Mouse (Mus musculus): Measurements from ENCODE around the gene Unc93a2. TPM values are rescaled to one million over a fixed set of nuclear protein-coding genes. Genes with fewer than 3 reads are reported as not detected.
"Not testable (repeated sequence)": the region's sequence is repeated elsewhere in the genome, so short reads cannot be mapped to it uniquely, and the experiment has no call there.

The Unc93a2 gene
- 0.10 and 0.15 TPM in 2 replicates for polyA plus RNA-seq (2012; rRNA removed)

DNA sequence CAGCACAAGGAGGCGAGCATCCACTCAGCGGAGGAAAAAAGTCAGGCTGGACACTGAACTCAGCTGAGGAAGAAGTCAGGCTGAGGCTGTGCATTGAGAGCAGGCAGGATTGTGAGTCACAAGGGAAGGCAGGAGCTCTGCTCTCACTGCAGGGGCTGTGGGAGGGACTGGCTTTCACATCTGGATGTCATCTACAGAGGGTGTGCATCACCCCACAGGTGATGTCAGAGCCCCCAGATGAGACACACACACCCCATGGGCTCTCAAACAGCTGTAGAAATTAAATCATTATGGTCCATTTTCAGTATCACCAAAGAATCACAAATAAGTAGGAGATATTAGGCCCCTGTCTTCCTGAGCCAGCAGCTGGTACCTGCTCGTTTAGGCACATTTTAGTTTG, at the start of gene Unc93a2:
TSS of gene Unc93a2 (minus strand) at position 101 of the 400 bp plus-strand sequence.
- not testable (repeated sequence) for DNase-seq (ENCODE audit: low read depth)

DNA sequence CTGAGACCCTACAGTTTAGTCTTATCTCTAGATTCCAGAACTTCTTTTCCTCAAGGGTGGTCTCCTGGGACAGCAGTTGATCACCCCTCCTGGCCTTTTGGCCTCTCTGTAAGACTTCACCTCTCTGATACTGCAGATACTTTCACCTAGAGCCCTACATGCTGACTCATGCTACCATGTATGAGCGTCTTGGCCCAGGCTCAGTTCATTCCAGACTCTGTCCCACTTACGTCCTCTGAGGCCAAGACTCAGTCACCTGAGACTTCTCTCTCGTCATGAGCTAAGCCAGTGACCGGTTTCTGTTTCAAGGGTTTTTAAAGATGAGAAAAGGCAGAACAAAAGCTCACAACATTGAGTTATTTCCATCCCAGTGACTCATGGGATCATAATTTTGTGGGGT, 48.9 kb upstream of the Unc93a2 start:
- not testable (repeated sequence) for DNase-seq (ENCODE audit: low read depth)

- not testable (repeated sequence) for DNase-seq (ENCODE audit: low read depth)
Measured at GRCm38 (mm10) chr17:7430210-7430631, 45.0 kb upstream of the Unc93a2 start.

DNA sequence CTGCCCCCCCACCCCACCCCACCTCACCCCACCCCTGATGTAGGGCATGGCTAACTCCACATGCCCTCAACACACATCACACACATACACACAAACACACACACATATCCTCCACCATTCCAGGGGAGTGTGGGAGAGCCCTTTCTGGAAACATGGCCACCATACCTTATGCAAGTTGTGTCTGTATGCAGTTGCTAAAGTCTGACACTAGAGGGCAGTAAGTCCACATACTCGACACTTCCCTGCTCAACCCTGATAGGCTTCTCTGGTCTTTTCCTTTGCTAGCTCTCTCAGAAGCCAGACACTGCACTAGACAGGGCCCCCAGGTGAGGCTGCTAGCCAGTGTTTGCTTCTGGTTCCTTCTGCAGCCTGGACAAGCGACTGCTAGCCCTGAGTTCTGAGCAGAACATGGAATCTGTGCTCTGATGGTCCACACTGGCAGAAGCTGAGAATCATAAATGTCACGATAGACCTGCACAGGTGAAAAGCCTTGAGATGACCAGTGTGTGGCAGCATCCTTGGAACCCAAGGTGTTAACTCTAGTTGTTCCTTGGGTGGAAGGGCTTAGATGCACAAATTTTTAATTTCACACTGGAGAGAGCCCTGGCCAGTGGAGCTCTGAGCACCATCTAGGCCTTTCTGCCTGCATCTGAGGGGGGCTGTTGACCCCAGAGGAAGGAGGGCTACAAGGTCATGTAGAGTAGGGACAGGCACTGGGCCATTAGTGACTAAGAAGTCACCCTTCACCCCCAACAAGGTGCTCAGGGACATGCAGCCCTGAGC, 35.1 kb upstream of the Unc93a2 start:
- DNase-seq (ENCODE audit: low read depth), result peak; percentile 22
- peak; percentile 45; the same call in 1 of the 2 replicates for TF ChIP-seq CTCF (IDR thresholded peaks at IDR 0.05; ENCODE audit: borderline replicate concordance, extremely low read depth, insufficient read depth, insufficient read length)

- DNase-seq (ENCODE audit: low read depth), result not testable (repeated sequence)
Measured at GRCm38 (mm10) chr17:7414601-7415310, 29.5 kb upstream of the Unc93a2 start.

- not testable (repeated sequence) for DNase-seq (ENCODE audit: low read depth)
Measured at GRCm38 (mm10) chr17:7413336-7413735, 28.1 kb upstream of the Unc93a2 start.

DNA sequence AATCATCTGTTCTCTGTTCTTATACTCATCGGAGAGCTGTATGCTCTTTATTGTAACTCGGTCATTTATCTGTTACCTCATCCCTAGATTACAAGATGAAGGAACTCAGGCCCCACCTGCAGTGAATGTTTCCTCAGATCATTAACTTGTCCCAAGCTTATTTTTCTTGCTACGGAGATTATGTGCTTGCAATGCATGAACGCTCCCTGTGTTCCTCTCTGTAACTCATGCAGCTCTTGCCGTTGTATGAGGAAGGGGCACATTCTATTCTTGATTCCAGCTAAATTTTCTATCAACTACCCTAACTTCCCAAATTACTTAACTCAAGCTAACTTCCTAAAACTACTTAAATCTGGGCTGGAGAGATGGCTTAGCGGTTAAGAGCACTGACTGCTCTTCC, 14.5 kb upstream of the Unc93a2 start:
- not testable (repeated sequence) for DNase-seq (ENCODE audit: low read depth)

GRCm38 (mm10) chr17:7398198-7398847, 13.1 kb upstream of the Unc93a2 start:
- DNase-seq (ENCODE audit: low read depth), result not testable (repeated sequence)

DNA sequence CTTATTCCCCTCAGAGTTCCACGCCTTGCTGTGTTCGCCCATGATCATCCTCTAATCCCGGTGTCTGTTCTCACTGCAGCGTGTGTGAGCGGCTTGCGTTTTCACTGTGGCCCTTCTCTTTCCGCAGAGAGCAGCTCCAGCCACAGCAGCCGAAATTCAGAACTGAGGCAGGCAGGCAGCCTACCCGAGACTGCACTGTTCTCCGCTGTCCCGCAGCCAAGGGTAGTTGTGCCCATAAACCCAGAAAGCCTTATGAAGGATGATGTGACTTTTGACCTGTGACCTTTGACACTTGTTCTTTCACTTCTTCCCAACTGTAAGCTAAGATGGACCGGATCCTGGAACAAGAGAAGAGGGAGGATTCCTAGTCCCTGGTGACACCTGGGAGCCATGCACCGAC, 11.8 kb upstream of the Unc93a2 start:
- not testable (repeated sequence) for DNase-seq (ENCODE audit: low read depth)

GRCm38 (mm10) chr17:7396288-7396687, 11.0 kb upstream of the Unc93a2 start:
- DNase-seq (ENCODE audit: low read depth), result not testable (repeated sequence)

GRCm38 (mm10) chr17:7395671-7396070, 10.4 kb upstream of the Unc93a2 start:
- not testable (repeated sequence) for DNase-seq (ENCODE audit: low read depth)

GRCm38 (mm10) chr17:7395116-7395515, 9.9 kb upstream of the Unc93a2 start:
- not testable (repeated sequence) for DNase-seq (ENCODE audit: low read depth)

DNA sequence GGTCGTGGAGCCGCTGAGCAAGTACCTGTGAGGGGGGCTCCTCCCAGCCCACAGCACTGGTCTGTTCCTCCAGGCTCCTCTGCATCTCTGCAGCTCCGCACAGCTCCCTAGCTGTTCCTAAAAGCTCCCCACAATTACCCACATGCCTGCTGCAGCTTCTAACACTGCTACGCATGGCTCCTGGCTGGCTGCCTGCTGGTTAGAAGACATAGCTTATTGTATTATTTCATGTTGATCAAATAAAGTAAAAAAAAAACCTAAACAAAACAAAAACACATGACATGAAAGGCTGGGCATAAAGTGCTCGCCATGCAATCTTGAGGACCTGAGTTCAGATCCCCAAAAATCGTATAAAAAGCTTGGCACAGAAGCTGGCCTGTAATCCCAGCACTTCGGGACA, 4.6 kb upstream of the Unc93a2 start:
- DNase-seq (ENCODE audit: low read depth), result peak; percentile 49

DNA sequence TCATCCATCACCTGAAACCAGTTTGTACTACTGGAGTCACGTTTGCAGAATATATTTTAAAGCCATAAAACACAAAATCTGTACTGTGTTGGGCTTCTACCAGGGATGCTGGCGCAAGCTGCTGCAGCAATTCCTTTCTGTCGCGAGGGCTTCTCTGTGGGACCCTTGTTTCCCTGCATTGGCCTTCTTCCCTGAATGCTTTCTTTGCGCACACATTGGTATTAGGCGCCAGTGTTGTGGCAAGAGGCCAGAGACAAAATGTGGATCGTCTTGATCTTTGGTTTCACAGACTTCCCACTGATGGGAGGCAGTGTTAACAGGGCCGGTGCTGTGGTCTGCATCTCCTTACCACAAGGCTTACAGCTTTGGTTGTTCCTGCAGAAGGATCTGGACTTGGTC, 3.7 kb upstream of the Unc93a2 start:
- DNase-seq (ENCODE audit: low read depth), result peak; percentile 39

GRCm38 (mm10) chr17:7388341-7388957, 3.2 kb upstream of the Unc93a2 start:
- DNase-seq (ENCODE audit: low read depth), result not testable (repeated sequence)

DNA sequence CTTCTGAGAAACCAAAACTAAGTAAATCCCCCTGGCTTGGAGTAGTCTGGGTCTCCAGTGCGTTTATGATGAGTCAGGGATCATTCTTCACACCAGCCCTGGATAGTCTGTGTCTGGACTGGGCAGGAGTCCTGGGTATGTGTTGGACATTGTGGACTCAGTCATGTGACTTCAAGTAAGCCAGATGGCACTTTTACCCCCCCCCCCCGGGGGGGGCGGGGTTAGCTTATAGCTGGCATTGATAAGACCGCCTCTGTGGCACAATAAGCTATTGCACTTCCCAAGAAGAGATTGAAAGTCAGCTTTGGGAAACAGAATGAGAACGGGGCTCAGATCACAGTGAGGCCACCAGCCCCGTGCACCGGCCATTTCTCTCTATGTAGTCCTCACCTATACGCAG, 752 bp upstream of the Unc93a2 start:
- peak; percentile 21 for DNase-seq (ENCODE audit: low read depth)

DNA sequence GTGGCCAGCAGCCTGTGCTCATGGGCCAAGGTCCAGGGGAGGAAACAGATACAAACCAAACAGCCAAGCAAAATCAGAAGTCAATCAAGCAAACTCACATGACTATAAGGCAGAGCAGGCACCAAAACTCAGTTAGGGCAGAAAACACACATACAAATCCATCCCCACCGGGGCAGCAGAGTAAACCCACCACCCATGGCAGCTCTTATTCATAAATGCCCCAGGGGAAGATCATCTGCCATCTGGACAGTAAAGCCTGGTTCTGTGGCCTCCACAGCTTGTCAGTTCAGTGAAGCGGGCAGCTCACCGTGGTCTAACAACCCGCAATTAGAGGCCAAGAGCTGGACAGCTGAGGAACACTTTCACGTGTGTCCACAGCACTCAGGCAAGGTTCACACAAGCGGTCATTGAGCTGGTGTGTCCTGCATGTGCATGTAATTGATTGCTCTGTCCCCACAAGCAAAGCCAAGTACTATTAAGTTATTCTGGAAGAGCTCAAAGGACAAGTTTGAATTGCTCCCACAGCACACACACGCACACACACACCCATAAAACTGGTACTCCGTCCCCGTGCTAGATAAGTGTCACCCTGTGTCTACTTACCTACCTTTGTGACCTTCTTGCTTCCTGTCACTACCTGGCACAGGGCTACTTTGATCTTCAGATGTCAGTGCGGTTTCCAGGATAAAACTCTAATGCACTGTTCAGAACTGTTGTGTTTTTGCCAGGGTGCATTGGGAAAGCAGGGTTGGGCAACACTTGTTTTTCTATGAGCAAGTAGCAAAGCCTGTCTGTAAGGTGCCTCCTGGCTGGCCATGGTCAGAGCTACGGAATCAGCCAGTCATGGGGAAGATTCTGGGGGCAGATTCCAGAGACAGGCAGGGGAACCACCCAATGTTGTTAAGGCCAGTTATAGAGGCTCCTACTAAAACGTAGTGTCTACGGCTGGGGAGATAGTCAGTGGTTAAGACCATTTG, 1.8 kb downstream of the Unc93a2 start:
- DNase-seq (ENCODE audit: low read depth), result not testable (repeated sequence)

GRCm38 (mm10) chr17:7382711-7383110, 2.6 kb downstream of the Unc93a2 start:
- not testable (repeated sequence) for DNase-seq (ENCODE audit: low read depth)

DNA sequence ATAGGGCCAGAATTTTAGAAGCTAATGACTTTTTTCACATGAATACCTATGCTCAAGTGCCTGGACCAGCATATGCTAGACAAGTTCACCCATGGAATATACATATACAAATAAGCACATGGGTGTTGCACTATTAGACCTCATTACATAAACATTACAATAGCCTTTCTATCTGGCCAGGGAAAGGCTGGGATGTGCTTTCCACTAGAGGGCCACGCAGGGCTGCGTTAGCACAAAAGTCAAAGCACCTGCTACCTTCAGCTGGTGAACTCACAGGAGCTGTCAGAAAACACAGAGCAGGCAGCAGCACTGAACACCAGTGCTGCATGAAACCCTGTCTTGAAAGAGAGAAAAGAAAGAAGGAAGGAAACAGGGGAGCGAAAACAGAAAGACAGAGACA, 7.4 kb downstream of the Unc93a2 start:
- DNase-seq (ENCODE audit: low read depth), result not testable (repeated sequence)

Measured in brain, embryonic 14.5 days (tissue).